Mouse (Mus musculus) layer of hippocampus, adult 2 months (tissue): ENCODE results near the gene Rbck1. TPM values are rescaled to one million over a fixed set of nuclear protein-coding genes. Genes with fewer than 3 reads are reported as not detected.

Experiments
- DNase-seq, 2 experiments: peaks; one replicate each; pipeline ENCODE4 v3.0.0; 2022; ENCODE audit warnings: low spot score in 2 of 2
- H3K27ac ChIP-seq: fragments of 200-600 bp; 2 replicates; pipeline ENCODE4 v1.8.1; 2022
- H3K4me3 ChIP-seq: fragments of 200-600 bp; 2 replicates; pipeline ENCODE4 v1.8.1; 2022; ENCODE audit warnings: mild to moderate bottlenecking
- CTCF ChIP-seq: fragments of 200-600 bp; conservative IDR thresholded peaks from 2 replicates; pipeline ENCODE4 v1.8.1; 2022; ENCODE audit warnings: antibody characterized with exemption, mild to moderate bottlenecking, moderate library complexity
- total RNA-seq, 2 experiments: library from RNA; stranded (reverse); gene quantifications; 2 replicates each; pipeline ENCODE4 v1.2.3; 2021

Gene Rbck1
- total RNA-seq, 2 experiments from 2014 or later, result 103 to 125 TPM

GRCm38 (mm10) chr2:152337591-152338212 is 5.2 kb upstream of the Rbck1 start:
- no peak overlapping the region for H3K27ac ChIP-seq
- TF ChIP-seq CTCF, result no peak
- H3K4me3 ChIP-seq, result no peak overlapping the region
- DNase-seq, result no peak

DNA sequence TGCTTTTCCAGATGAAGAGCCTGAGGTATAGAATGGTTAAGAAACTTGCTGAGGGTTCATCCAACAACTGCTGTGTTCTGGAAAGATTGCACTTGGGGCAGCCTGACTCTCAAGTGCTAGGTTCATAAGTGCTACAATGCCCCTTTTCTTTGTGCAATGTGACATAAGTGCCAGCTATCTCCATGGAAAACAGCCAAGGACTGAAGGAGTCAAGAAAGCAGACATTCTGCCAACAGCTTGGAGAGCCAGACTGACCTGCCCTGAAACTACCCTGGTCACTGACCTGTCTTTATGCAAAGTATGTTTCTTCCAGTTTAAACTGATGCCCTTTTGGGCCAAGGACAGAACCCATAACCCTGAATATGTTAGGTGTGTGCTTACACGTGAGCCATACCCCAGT is 4.4 kb upstream of the Rbck1 start:
- TF ChIP-seq CTCF, result no peak
- Histone ChIP-seq H3K4me3 (no peak overlapping the region), H3K27ac (no peak overlapping the region)
- no peak for DNase-seq

DNA sequence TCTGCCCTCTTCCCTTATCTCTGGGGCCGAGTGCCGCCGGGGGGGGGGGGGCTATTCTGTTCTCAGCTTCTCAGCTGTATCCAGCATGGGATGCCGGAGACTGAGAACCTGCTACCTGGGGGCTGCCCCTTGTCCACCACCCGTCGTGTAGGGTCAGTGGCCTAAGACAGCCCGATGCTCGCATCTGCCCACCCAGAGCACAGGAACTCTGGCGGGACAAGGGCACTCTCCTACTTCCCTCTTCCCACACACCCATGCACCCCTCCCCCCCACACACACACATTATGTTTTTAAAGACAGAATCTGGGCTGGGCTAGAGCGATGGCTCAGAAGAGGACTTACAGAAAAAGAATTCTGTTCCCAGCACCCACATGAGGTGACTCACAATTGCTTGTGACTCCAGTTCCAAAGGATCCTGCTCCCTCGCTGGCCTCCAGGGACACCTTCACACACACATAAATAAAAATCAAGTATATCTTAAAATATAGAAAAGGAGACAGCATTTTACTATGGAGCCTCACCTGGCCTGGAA is 2.9 kb upstream of the Rbck1 start:
- no peak overlapping the region for H3K4me3 ChIP-seq
- no peak for DNase-seq
- no peak overlapping the region for H3K27ac ChIP-seq
- no peak for TF ChIP-seq CTCF

DNA sequence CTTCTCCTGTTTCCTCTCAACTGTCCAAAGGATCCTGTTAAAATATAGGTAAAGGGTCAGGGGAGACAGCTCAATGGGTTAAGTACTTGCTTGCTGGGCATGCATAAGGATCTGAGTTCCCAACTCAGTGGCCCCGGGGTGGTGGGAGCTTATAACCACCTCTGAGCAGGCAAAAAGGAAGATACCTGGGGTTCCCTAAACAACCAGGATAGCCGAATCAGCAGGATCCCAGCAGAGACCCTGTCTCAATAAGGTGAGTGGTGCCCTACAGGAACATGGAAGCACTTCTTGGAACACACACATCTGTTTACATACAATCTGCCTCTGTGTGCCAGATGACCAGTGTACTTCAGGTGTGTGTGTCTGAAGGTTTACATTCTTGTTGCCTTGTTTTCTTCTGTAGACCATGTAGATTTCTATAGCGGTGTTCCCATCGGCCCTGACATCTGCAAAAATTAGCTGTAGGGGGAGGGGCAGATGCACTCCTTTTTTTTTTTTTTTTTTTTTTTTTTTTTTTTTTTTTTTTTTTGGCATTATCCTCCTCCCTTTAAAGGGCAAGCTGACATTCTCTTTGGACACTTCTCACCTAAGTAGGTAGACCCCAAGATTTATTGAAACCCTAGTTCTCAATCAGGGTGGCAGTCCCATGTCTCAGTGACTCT is 1.0 kb upstream of the Rbck1 start:
- TF ChIP-seq CTCF, result no peak
- H3K27ac ChIP-seq, result no peak overlapping the region
- no peak for DNase-seq
- H3K4me3 ChIP-seq, result no peak overlapping the region

GRCm38 (mm10) chr2:152330858-152331423 is 1.5 kb downstream of the Rbck1 start:
- TF ChIP-seq CTCF, result no peak

GRCm38 (mm10) chr2:152327980-152328379 is 4.5 kb downstream of the Rbck1 start:
- no peak for TF ChIP-seq CTCF
- Histone ChIP-seq H3K27ac (no peak overlapping the region), H3K4me3 (no peak overlapping the region)
- DNase-seq, result no peak

More at GRCm38 (mm10) chr2:152330858-152331423, 1.5 kb downstream of the Rbck1 start:
- Histone ChIP-seq H3K27ac (no peak overlapping the region), H3K4me3 (peak overlapping the region; percentile 98)
- DNase-seq, result no peak

DNA sequence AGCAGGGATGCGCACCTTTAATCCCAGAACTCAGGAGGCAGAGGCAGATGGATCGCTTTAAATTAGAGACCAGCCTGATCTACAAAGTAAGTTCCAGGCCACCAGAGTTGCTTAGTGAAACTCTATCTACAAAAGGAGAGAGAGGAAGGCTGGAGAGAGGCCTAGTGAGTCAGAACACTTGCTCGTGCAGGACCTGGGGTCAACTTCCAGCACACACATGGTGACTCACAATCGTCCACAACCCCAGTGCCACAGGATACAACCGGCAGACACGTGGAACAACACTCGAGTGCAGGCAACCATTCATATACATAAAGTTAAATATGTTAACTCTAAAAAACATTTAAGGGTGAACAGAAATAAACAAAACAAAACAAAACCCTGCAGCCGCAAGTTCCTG is 5.8 kb downstream of the Rbck1 start:
- DNase-seq, result no peak
- H3K27ac ChIP-seq, result no peak overlapping the region
- no peak overlapping the region for H3K4me3 ChIP-seq
- TF ChIP-seq CTCF, result no peak

DNA sequence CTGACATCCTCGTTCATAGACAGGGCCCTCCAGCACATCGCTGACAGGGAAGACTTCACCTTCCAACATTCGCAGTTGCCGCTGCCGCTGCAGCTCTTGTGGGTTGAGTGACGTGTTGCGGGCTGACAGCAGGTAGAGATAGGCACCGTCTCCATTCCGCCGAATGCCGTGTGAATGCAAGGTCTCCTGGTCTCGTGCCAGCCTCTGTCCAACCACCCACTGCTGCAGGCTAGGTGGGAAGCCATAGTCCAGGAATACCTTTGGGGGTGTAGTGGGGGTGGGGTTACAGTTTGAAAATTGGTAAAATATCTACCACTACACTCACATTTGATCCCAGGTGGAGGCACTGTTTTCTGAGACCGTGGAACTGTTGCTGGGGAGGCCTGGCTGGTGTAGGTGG is 6.3 kb downstream of the Rbck1 start:
- no peak overlapping the region for H3K27ac ChIP-seq
- no peak for TF ChIP-seq CTCF
- DNase-seq, result no peak
- no peak overlapping the region for H3K4me3 ChIP-seq

- TF ChIP-seq CTCF, result no peak
- Histone ChIP-seq H3K4me3 (no peak overlapping the region), H3K27ac (no peak overlapping the region)
- no peak for DNase-seq
Observed at GRCm38 (mm10) chr2:152324842-152325241, 7.6 kb downstream of the Rbck1 start.

DNA sequence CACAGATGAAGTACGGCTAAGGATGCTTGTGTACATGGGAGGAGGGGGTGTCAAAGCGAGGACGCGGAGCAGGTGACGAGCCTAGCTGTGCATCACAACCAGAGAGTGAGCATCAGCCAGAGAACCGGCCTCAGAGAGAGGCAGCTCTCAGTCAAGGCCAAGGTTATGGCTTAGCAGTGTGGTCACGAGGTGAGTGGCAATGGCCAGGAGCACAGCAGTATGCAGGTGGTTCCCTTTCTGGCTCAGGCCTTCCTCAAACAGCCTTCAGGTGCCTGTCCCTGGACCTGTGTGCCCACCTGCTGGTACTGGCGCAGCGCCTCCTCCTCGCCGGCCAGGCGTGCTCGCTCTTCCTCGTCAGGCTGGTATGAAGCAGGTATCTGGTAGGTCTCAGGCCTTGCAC is 8.5 kb downstream of the Rbck1 start:
- no peak for DNase-seq
- Histone ChIP-seq H3K27ac (no peak overlapping the region), H3K4me3 (no peak overlapping the region)
- TF ChIP-seq CTCF, result no peak

- DNase-seq, result no peak
- H3K27ac ChIP-seq, result no peak overlapping the region
Observed at GRCm38 (mm10) chr2:152322198-152322597, 10.3 kb downstream of the Rbck1 start.

DNA sequence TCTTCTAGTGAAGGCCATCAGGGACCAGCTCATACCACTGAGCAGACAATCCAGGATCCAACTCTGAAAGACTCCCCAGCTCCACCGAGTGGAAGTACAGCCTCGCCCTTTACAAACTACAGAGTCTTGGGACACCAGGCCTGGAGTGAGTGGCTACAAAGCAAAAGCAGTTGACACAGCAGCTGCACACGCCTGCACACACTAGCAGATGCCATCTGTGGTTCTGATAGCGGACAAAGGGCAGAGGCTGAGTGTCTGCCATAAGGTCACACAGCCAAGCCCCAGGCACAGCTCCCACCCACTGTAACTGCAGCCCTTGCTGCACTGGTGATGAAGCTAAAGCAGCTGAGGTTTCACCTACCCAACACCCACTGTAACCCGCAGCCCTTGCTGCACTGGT is 10.9 kb downstream of the Rbck1 start:
- H3K27ac ChIP-seq, result no peak overlapping the region
- TF ChIP-seq CTCF, result no peak
- no peak overlapping the region for H3K4me3 ChIP-seq
- DNase-seq, result no peak

More at GRCm38 (mm10) chr2:152322198-152322597, 10.3 kb downstream of the Rbck1 start:
- TF ChIP-seq CTCF, result no peak
- H3K4me3 ChIP-seq, result no peak overlapping the region

GRCm38 (mm10) chr2:152317054-152317453 is 15.4 kb downstream of the Rbck1 start:
- no peak for DNase-seq
- Histone ChIP-seq H3K27ac (no peak overlapping the region), H3K4me3 (no peak overlapping the region)
- no peak for TF ChIP-seq CTCF
